Comparison of ENCODE assay signal across 8 mouse cellular contexts in genomic region chr7:46218415-46218814, GRCm38 (mm10). TPM values are rescaled to one million over a fixed set of nuclear protein-coding genes. Genes with fewer than 3 reads are reported as not detected.
DNase-seq lines count a peak whose midpoint lies in the region; ATAC-seq lines count a peak whose summit lies in the region.

No protein-coding gene starts in this region.

- H3K4me3 ChIP-seq in limb, embryonic 15.5 days = no peak overlapping the region

- peak; percentile 48; the same call in 1 of the 2 replicates for ATAC-seq in limb, embryonic 15.5 days (ENCODE audit: insufficient number of reproducible peaks, low FRiP score, low TSS enrichment, low read depth)
- ATAC-seq in monocyte, adult 5-6 weeks (replicated peaks; ENCODE audit: insufficient number of reproducible peaks, low FRiP score, low TSS enrichment, poor library complexity, severe bottlenecking) = no peak

- H3K4me2 ChIP-seq in limb, embryonic 15.5 days = no peak overlapping the region

- H3K9ac ChIP-seq in limb, embryonic 15.5 days = no peak overlapping the region

- H3K36me3 ChIP-seq in limb, embryonic 15.5 days = no peaks in the 10 kb centered on the region

- H3K27me3 ChIP-seq in limb, embryonic 15.5 days = 0 out of 2 replicates have a peak, but pooled peaks cover 8% of the 10 kb centered on the region

- H3K9me3 ChIP-seq in limb, embryonic 15.5 days = no peaks in the 10 kb centered on the region

- no peaks in the 10 kb centered on the region for H3K4me1 ChIP-seq in limb, embryonic 15.5 days

- H3K27ac ChIP-seq in limb, embryonic 15.5 days = no peak overlapping the region

- DNase-seq in spleen, adult 12 weeks (ENCODE audit: low spot score) = peak; percentile 4
- no peak for DNase-seq in spleen, postnatal 14 days (ENCODE audit: low spot score in 2 of 2)
- DNase-seq in forelimb bud, embryonic 11.5 days (ENCODE audit: low read depth, low spot score) = peak; percentile 23
- DNase-seq in thymus, postnatal 25 days = peak; percentile 18
- no peak for DNase-seq in cerebellum, adult 8-10 months
- DNase-seq in urinary bladder, postnatal 4 days (ENCODE audit: low spot score in 2 of 2) = no peak

- 11% methylated on average over 11 of the region's 11 CpGs for WGBS in limb, embryonic 15.5 days

RNA-seq across cellular contexts. Expression of gene Ush1c, which starts 19.9 kb away (rescaled TPM):
- polyA plus RNA-seq in limb, embryonic 15.5 days (2015; fragmentation: Nextera tagmentation; extraction: Ambion mirVana) = 0.17 TPM in 2 replicates
- not detected in 3 replicates for total RNA-seq in monocyte, adult 5-6 weeks (2017)

RNA-seq across cellular contexts. Expression of gene Otog, which starts 22.4 kb away (rescaled TPM):
- 0.54 and 0.56 TPM in 2 replicates for polyA plus RNA-seq in limb, embryonic 15.5 days (2015; fragmentation: Nextera tagmentation; extraction: Ambion mirVana)
- not detected in 3 replicates for total RNA-seq in monocyte, adult 5-6 weeks (2017)

RNA-seq across cellular contexts. Expression of gene Abcc8, which starts 38.6 kb away (rescaled TPM):
- 1.0 and 2.5 TPM in 2 replicates for polyA plus RNA-seq in limb, embryonic 15.5 days (2015; fragmentation: Nextera tagmentation; extraction: Ambion mirVana)
- not detected in 3 replicates for total RNA-seq in monocyte, adult 5-6 weeks (2017)

Comparison
In these comparisons a context has a peak if more than half of its experiments do, and no peak if none do; other contexts are left out.
1. DNase-seq: peak in spleen, adult 12 weeks (single experiment), forelimb bud, embryonic 11.5 days (single experiment) and thymus, postnatal 25 days (single experiment); none in spleen, postnatal 14 days (0 of 2), cerebellum, adult 8-10 months (single experiment) and urinary bladder, postnatal 4 days (0 of 2).